Mouse (Mus musculus) spleen, adult 2 months (tissue): ENCODE results near the gene Nelfa. TPM values are rescaled to one million over a fixed set of nuclear protein-coding genes. Genes with fewer than 3 reads are reported as not detected.

Experiments used
- DNase-seq, 2 experiments: peaks; one replicate each; pipeline versions ENCODE4 v3.0.0 to v3.0.0-alpha.2; 2012 to 2021; ENCODE audit warnings: low spot score in 2 of 2, low read depth in 1 of 2
- H3K27ac ChIP-seq: fragments of 200-500 bp; 2 replicates; pipeline ENCODE4 v1.5.1; 2012; ENCODE audit warnings: low read length, inconsistent platforms; ENCODE audit not compliant: insufficient read depth
- H3K27me3 ChIP-seq: fragments of 200-500 bp; 2 replicates; pipeline ENCODE4 v1.6.1; 2012; ENCODE audit warnings: mild to moderate bottlenecking, moderate library complexity, low read length, inconsistent platforms; ENCODE audit not compliant: control insufficient read depth, insufficient read depth
- H3K36me3 ChIP-seq: fragments of 200-500 bp; 2 replicates; pipeline ENCODE4 v1.6.1; 2012; ENCODE audit warnings: mild to moderate bottlenecking, low read length, inconsistent platforms; ENCODE audit not compliant: control insufficient read depth, insufficient read depth
- H3K4me1 ChIP-seq: fragments of 200-500 bp; 2 replicates; pipeline ENCODE4 v1.6.1; 2011; ENCODE audit warnings: inconsistent platforms; ENCODE audit not compliant: control insufficient read depth, insufficient read depth, insufficient read length
- H3K4me3 ChIP-seq: fragments of 200-500 bp; 2 replicates; pipeline ENCODE4 v1.5.1; 2011; ENCODE audit warnings: mild to moderate bottlenecking, inconsistent platforms; ENCODE audit not compliant: insufficient read depth, insufficient read length; ENCODE audit errors: extremely low read depth
- CTCF ChIP-seq: fragments of 200-500 bp; IDR thresholded peaks from 2 replicates; pipeline ENCODE4 v1.5.1; 2011; ENCODE audit warnings: mild to moderate bottlenecking, inconsistent platforms; ENCODE audit not compliant: insufficient read depth, insufficient read length, insufficient replicate concordance; ENCODE audit errors: extremely low read depth
- POLR2A ChIP-seq: fragments of 200-500 bp; IDR thresholded peaks from 2 replicates; pipeline ENCODE4 v1.6.1; 2011; ENCODE audit warnings: low read depth, low read length, inconsistent platforms
- WGBS: fragments of 180-500 bp; shearing (Covaris S2); methylation state at CpG from one replicate; pipeline ENCODE4 v1.1.7; 2018; 5-methylcytosine and 5-hydroxymethylcytosine counted together
- polyA plus RNA-seq: library from polyadenylated mRNA; depleted of rRNA; stranded (reverse); fragments of >200 nt; gene quantifications from 2 replicates; pipeline ENCODE4 v1.2.3, GENCODE M21; 2012; rRNA removed

The Nelfa gene
- 29.8 and 37.2 TPM in 2 replicates for polyA plus RNA-seq

GRCm38 (mm10) chr5:33936120-33936707 is at the start of gene Nelfa:
Nelfa (minus strand) TSS chr5:33936413.
- peaks cover 19% of the 10 kb centered on the region for H3K4me1 ChIP-seq
- H3K36me3 ChIP-seq, result peaks cover 2% of the 10 kb centered on the region; the same call in 1 of the 2 replicates
- WGBS, result under 1% methylated on average over 61 of the region's 61 CpGs
- peak; percentile 97 to 98 for DNase-seq
- no peaks in the 10 kb centered on the region for H3K27me3 ChIP-seq
- TF ChIP-seq POLR2A (peak; percentile 76), CTCF (no peak)
- peak within 1 kb of the TSS; percentile 87 for H3K27ac ChIP-seq
- H3K4me3 ChIP-seq, result peak within 1 kb of the TSS; percentile 77

GRCm38 (mm10) chr5:33983309-33984121 is 47.3 kb upstream of the Nelfa start, which contains the start of gene Gm1673:
Gm1673 (plus strand) TSS chr5:33983433.
- TF ChIP-seq CTCF (no peak), POLR2A (no peak)
- peaks cover 10% of the 10 kb centered on the region for H3K4me1 ChIP-seq
- H3K27ac ChIP-seq, result no peak within 1 kb of the TSS
- DNase-seq, result peak in 1 of 2 experiments; percentile 33
- peaks cover 7% of the 10 kb centered on the region; the same call in 1 of the 2 replicates for H3K27me3 ChIP-seq
- peak within 1 kb of the TSS; percentile 66 for H3K4me3 ChIP-seq
- no peaks in the 10 kb centered on the region for H3K36me3 ChIP-seq
- under 1% methylated on average over 86 of the region's 88 CpGs for WGBS

GRCm38 (mm10) chr5:33982731-33983259 is 46.6 kb upstream of the Nelfa start:
- Histone ChIP-seq H3K36me3 (no peaks in the 10 kb centered on the region), H3K4me3 (peak overlapping the region; percentile 66), H3K27me3 (peaks cover 7% of the 10 kb centered on the region; the same call in 1 of the 2 replicates), H3K27ac (no peak overlapping the region), H3K4me1 (peaks cover 10% of the 10 kb centered on the region)
- TF ChIP-seq POLR2A (no peak), CTCF (no peak)
- 19% methylated on average over 25 of the region's 26 CpGs for WGBS
- no peak for DNase-seq

DNA sequence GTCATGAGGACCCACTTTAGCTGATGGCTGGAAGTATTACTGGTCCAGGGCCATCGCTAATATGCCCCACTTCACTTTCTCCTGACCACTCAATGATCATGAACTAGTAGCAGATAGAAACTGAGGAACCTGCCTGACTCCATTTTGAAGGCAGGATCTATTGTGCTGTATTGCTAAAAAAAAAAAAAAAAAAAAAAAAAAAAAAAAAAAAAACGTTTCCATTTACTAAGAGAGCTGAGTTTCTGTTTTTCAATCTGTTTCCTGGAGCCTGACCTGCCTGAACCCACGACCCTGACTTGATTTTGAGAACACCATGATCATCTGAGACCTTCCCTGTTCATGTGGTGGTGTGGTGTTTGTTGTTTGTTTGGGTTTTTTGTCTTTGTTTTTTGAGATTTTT is 40.1 kb upstream of the Nelfa start:
- WGBS, result 33% methylated on average over 3 of the region's 3 CpGs
- Histone ChIP-seq H3K27me3 (no peaks in the 10 kb centered on the region), H3K36me3 (no peaks in the 10 kb centered on the region), H3K27ac (no peak overlapping the region), H3K4me1 (no peaks in the 10 kb centered on the region), H3K4me3 (no peak overlapping the region)
- no peak for DNase-seq
- TF ChIP-seq POLR2A, result no peak
- no peak for TF ChIP-seq CTCF

DNA sequence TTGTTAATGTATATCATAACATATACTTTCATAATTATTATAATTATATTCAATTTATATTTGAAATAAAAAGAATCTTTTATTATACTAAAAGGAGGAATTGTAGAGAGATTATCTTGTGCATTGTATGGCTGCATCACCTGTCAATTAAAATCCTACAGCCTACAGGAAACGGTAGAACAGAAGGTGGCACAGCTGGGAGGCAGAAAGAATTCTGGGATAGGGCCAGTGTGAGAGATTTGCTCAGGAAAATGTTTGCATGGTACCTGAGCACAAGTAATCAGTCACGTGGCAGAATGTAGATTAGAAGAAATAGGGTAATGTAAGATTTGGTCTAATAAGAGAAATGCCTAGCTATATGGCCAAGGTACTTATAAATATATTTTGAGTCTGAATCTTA is 38.5 kb upstream of the Nelfa start:
- Histone ChIP-seq H3K27ac (no peak overlapping the region), H3K36me3 (no peaks in the 10 kb centered on the region), H3K4me1 (no peaks in the 10 kb centered on the region), H3K4me3 (no peak overlapping the region), H3K27me3 (no peaks in the 10 kb centered on the region)
- no peak for TF ChIP-seq CTCF
- TF ChIP-seq POLR2A, result no peak
- no peak for DNase-seq
- WGBS, result 73% methylated on average over 2 of the region's 2 CpGs

- H3K36me3 ChIP-seq, result no peaks in the 10 kb centered on the region
- DNase-seq, result no peak
- peaks cover 4% of the 10 kb centered on the region; the same call in 1 of the 2 replicates for H3K4me1 ChIP-seq
- H3K4me3 ChIP-seq, result no peak overlapping the region
- no peaks in the 10 kb centered on the region for H3K27me3 ChIP-seq
- H3K27ac ChIP-seq, result no peak overlapping the region
- 77% methylated on average over 4 of the region's 4 CpGs for WGBS
- TF ChIP-seq POLR2A (no peak), CTCF (no peak)
Observed at GRCm38 (mm10) chr5:33959382-33959781, 23.2 kb upstream of the Nelfa start.

DNA sequence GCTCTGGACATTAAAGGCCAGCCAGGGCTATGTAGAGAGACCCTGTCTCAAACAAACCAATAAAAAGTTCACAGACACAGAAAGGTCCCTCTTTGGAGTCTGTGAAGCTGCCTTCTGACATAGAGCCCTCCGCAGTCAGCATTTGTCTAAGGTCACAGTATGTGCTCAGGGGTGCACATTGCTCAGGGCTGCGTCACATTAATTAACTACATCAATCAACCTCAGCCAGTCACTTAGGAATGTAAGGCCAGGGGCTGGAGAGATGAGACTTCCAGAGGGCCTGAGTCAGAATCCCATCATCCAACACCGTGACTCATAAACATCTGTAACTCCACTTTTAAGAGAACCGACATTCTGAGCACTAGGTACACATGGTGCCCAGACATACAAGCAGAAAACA is 19.7 kb upstream of the Nelfa start:
- Histone ChIP-seq H3K27me3 (no peaks in the 10 kb centered on the region), H3K36me3 (no peaks in the 10 kb centered on the region), H3K4me1 (no peaks in the 10 kb centered on the region), H3K4me3 (no peak overlapping the region), H3K27ac (no peak overlapping the region)
- no peak for TF ChIP-seq CTCF
- no peak for TF ChIP-seq POLR2A
- 89% methylated on average over 4 of the region's 4 CpGs for WGBS
- no peak for DNase-seq
